Mouse (Mus musculus) embryo, embryonic 10 days (tissue): ENCODE measurements at regions not wholly inside any gene's neighbourhood (a gene's known extent, or its start where the extent isn't known, plus 50 kb on each side); places are given as distances from the start of the nearest gene placed in this dataset.
A peak's percentile ranks its signal among the peaks of the same experiment; 100 is the strongest.
"Not testable (repeated sequence)": the region's sequence is repeated elsewhere in the genome, so short reads cannot be mapped to it uniquely, and the experiment has no call there.

ENCODE experiments used
- DNase-seq: peaks from one replicate; pipeline ENCODE4 v3.0.0-alpha.2; 2015; ENCODE audit warnings: low spot score

DNA sequence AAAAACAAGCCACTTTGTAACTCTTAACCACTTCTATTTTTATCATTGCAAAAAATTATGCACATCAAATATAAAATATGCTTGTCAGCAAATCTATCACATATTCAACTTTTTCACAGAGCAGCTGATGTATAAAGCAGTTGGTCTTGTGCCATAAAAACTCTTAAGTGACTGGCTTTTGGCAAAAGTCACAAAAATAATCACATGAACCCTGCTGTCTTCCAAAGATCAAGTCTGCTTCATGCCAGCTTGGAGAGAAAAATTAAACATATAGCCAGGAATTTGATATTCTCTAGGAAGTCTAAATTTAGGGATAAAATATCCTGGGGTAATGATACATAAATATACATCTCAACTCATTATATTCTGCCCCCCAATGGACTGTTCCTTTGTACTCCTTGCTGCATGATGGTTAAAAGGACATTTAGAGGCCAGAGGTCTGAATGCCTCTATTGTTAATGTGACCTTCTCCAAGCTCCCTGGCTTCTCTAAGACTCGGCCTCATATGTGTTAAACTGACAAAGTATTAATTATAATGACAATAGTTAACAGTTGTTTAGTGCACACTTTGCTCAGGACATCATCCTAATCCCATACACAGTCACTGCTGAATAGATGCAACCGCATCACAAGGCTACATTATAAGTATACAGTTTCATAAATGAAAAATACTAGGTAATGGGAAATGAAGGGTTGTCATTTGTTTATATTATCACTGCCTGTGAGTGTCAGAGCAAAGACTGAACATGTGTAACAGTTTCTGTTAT, 422.9 kb upstream of the Hs3st1 start:
- DNase-seq = peak; percentile 3

- no peak for DNase-seq
Measured at GRCm38 (mm10) chr5:40136740-40137285, 381.5 kb upstream of the Hs3st1 start.

DNA sequence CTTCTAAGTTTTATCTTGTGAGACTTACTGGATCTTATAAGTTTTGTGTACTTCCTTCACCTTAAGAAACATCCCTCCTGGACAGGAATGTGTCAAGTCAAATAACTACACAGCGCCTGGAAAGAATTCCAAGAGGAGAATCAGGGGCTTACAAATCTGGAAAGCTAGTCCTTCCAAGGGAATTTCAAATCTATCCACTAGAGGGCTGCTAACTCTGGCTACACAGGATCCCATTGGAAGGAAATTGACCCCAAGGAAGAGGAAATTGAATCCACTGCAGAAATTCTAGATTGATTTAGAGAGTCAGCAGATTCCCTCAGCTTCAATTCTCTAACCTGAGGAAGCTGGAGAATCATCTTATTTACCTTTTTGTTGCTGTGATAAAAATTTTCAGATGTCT, 369.1 kb upstream of the Hs3st1 start:
- DNase-seq = peak; percentile 7

- DNase-seq = no peak
Measured at GRCm38 (mm10) chr5:40116849-40117248, 361.6 kb upstream of the Hs3st1 start.

DNA sequence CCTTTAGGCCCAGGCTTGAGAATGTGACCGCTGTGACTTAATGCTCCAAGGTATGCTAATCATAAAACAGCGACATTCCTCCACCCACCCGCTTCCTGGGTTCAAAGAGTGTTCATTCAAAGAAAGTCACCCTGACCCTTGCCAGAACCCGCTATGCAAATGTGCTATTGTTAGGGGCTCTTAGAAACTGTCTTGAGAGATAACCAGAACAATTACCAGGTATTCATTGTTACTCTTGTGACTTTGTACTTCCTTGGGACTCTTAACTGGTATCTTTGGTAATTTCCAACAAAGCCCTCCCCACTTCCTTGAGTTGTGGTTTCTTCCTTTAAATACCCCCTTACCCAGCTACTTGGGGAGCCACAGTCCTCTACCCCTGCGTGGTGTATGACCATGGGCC, 334.3 kb upstream of the Hs3st1 start:
- not testable (repeated sequence) for DNase-seq

- no peak for DNase-seq
Measured at GRCm38 (mm10) chr5:40045288-40045687, 290.0 kb upstream of the Hs3st1 start.

DNA sequence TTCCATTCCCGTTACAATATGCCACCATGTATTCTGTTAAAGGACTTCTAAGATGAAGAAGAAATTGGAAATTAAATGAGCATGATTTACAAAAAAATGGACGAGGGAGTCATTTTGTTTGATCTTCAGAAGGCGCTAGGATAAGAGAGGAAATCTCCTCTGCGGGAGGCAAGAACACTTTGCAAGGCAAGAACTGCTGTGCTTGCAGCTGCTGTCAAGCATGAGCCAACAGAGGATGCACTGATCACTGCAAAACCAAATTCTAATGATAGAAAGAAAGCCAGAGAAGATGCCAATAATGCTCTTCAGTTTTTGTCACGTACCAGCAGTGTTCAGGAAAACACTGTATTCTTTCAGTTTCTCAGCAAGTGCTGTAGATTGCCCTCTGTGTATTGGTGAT, 279.2 kb upstream of the Hs3st1 start:
- DNase-seq = no peak

DNA sequence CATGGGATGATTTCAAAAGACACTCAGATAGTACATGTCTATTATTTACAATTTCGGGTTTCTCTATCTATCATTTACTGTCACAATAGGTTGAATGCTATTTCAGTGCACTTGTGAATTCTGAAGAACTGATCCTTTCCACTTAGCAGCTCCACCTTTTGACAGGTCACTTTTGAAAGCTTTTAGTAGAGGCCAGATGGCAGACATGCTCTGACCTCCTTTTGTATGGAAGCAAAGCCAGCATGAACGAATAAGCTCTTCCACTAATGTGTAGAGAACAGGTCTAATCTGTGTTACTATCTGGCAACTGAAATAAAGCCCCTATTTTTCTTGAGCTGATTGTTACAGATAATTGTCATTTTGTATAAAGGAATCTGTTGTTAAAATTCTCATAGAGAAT, 278.4 kb upstream of the Hs3st1 start:
- no peak for DNase-seq

GRCm38 (mm10) chr5:40030261-40030660, 275.0 kb upstream of the Hs3st1 start:
- DNase-seq = no peak

DNA sequence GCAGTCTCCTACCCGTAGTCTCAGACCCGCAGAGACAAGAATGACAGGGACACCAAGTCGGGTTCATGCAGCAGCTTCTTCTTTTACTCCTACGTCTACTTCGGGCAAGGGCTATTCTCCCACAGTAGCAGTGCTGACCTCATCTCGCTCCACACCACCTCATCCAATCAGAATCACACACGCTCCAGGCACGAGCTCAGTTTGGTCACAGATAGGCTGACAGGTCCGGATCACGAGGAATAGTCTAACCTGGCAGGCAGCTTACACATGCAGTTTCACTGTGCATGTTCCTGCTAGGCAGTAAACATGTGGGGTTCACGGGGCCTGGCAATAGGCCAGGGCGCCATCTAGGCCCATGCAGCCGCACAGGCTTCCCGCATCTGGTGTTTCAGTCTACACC, 260.7 kb upstream of the Hs3st1 start:
- no peak for DNase-seq

GRCm38 (mm10) chr5:39988039-39988438, 232.8 kb upstream of the Hs3st1 start:
- peak; percentile 18 for DNase-seq

DNA sequence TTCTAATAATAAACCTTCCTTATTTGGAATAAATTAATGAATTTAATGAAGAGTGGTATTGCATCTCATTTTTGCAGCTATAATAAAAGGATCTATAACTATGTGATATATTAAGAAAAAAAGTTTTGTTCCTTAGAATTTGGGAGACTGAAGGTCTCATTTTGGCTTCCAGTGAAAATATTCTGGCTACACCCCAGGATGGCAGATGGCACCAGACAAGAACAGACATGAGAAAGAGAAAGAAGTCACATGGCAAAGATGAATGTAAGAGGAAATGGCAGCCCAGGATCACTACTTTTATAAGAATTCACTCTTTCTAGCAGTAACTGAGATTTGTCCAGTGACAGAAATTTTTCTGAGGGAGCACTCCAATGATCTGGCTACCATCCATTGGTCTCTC, 209.1 kb upstream of the Hs3st1 start:
- no peak for DNase-seq

GRCm38 (mm10) chr5:39960981-39961380, 205.7 kb upstream of the Hs3st1 start:
- peak; percentile 62 for DNase-seq

GRCm38 (mm10) chr5:39935564-39935963, 180.3 kb upstream of the Hs3st1 start:
- DNase-seq = no peak

- no peak for DNase-seq
Measured at GRCm38 (mm10) chr5:39931890-39932289, 176.6 kb upstream of the Hs3st1 start.

DNA sequence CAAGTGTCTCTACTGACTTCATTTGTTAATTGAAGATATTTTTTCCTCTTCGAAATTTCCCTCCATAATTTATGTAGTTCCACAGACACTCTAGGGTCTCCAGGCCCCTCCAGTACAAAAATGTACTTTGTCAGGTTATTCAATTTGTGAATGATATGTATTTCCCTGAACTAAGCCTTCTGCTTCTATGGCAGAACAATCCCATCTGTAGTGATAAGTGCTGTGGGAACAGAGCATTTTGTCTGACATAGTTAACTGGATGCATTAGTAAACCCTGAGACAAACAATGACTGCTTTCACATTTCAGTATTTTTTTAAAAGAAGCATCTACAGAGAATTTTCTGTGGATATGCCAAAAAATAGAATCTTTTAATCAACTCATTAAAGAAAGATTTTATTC, 154.1 kb upstream of the Hs3st1 start:
- no peak for DNase-seq

GRCm38 (mm10) chr5:39871723-39872085, 116.4 kb upstream of the Hs3st1 start:
- DNase-seq = no peak

DNA sequence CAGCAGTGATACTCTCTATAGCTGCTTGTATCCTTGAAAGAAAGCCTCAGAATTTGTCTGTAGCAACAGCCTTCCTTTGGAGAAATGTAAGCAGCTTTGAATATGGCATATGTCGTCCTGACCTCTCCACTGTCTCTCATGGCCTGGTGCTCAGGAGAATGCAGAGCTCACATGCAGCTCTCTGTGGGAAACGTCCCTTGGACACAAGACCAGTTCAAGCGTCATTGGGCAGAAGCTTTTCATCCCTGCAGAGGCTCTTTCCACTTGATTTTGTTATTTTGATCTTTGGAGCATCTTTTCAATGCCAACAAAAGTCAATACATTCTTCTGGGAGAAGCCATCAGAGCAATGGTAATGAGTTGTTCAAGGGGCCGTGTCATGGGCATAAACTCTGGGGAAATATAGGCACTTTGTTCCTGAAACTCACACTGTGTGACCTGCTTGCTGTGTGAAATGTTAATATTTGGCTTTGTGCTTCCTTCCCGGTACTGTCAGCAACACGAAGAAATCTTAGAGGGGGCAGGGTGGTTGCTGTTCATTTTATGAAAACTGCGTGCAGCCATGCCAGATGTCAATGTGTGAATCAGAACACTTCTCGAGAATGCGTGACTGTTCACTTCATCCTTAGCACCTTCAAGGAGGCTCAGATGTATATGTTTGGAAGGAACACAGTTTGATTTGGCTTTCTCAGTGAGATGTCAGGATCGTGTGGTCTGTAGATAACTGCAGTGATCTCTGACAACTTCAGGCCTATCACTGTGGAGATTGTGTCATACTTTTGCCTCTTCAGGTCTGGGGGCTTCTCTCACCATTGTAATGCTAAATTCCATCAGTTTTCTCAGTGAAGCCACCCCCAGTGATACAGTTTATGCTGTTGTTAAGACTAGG, 115.8 kb upstream of the Hs3st1 start:
- DNase-seq = peak; percentile 44

- DNase-seq = no peak
Measured at GRCm38 (mm10) chr5:39857192-39857591, 101.9 kb upstream of the Hs3st1 start.

GRCm38 (mm10) chr5:39856616-39857156, 101.4 kb upstream of the Hs3st1 start:
- DNase-seq = no peak

GRCm38 (mm10) chr5:39855685-39856615, 100.7 kb upstream of the Hs3st1 start:
- no peak for DNase-seq

- no peak for DNase-seq
Measured at GRCm38 (mm10) chr5:39847187-39847586, 91.9 kb upstream of the Hs3st1 start.
